Mouse (Mus musculus) olfactory bulb, adult 2 months (tissue): ENCODE data around the gene Dirc2.

Source experiments
- CTCF ChIP-seq: fragments of 200-500 bp; IDR thresholded peaks from 2 replicates; pipeline ENCODE4 v1.5.1; 2012; ENCODE audit warnings: low read depth, mild to moderate bottlenecking, low read length, moderate library complexity; ENCODE audit not compliant: insufficient read depth
- POLR2A ChIP-seq: fragments of 200-500 bp; IDR thresholded peaks from 2 replicates; pipeline ENCODE4 v1.6.1; 2012; ENCODE audit warnings: mild to moderate bottlenecking, low read depth, low read length, moderate library complexity; ENCODE audit not compliant: insufficient read depth

- TF ChIP-seq POLR2A (no peak), CTCF (no peak)
Measured at GRCm38 (mm10) chr16:35791962-35792521, 22.9 kb upstream of the Dirc2 start.
